Mouse (Mus musculus) testis, adult 2 months (tissue): ENCODE data around the gene Uggt2.

Experiments used
- CTCF ChIP-seq: fragments of 200-500 bp; IDR thresholded peaks from 2 replicates; pipeline ENCODE4 v1.5.1; 2012; ENCODE audit warnings: low read depth, mild to moderate bottlenecking, inconsistent platforms, low read length, moderate library complexity; ENCODE audit not compliant: control insufficient read depth, insufficient read depth, insufficient replicate concordance
- POLR2A ChIP-seq: fragments of 200-500 bp; IDR thresholded peaks from 2 replicates; pipeline ENCODE4 v1.6.1; 2012; ENCODE audit warnings: low read depth, mild to moderate bottlenecking, inconsistent platforms, low read length, moderate library complexity; ENCODE audit not compliant: control insufficient read depth

GRCm38 (mm10) chr14:119108776-119109301 is 9.6 kb upstream of the Uggt2 start:
- no peak for TF ChIP-seq CTCF
- no peak for TF ChIP-seq POLR2A
